Mouse (Mus musculus): ENCODE results near the gene Tdrd9. TPM values are rescaled to one million over a fixed set of nuclear protein-coding genes. Genes with fewer than 3 reads are reported as not detected.
A peak's percentile ranks its signal among the peaks of the same experiment; 100 is the strongest.

Gene Tdrd9
- 0.37 TPM in 1 of 2 replicates, not detected in the other for total RNA-seq (2017)

DNA sequence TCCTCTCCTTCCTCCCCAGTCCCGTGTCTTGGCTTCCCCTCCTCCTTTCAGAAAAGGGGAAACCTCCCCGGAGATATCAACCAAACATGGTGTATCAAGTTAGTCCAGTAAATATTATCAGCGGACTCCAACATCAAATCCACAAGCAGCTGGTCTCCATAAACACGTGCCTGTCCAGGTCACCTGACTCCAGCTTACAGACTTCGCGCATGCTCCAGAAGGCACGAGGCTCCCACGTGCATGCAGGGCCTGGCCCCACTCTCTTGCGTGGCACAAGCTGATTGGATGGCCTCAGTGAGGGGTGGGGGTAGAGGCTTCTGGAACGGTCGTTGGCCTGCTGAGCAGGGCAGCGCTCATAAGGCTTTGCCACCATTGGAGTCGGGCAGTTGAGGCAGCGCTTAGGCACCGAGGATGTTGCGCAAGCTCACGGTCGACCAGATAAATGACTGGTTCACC is at the start of gene Tdrd9:
Gene Tdrd9, plus strand, starts transcription at position 329 of the 456 bp plus-strand sequence.
- ATAC-seq (ENCODE audit: extremely low read depth, insufficient number of reproducible peaks, low FRiP score, poor library complexity, severe bottlenecking) = no peak

DNA sequence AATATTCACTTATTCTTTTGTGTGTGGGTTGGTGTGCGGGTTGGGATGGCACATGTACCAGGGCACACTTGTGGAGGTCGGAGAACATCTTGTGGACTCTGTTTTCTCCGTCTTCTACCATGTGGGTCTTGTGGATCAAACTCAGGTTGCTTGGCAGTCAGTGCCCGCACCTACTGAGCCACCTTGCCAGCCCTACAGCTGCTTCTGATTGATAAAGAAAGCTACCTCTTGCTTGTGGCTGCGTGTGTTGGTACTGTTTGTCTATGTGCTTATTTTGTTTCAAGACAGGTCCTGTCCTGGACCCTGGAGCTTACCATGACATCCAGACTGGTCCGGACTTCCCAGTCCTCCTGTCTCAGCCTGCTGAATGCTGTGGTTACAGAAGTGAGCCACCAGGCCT is 48.2 kb upstream of the Tdrd9 start:
- no peak for ATAC-seq (ENCODE audit: extremely low read depth, insufficient number of reproducible peaks, low FRiP score, poor library complexity, severe bottlenecking)

DNA sequence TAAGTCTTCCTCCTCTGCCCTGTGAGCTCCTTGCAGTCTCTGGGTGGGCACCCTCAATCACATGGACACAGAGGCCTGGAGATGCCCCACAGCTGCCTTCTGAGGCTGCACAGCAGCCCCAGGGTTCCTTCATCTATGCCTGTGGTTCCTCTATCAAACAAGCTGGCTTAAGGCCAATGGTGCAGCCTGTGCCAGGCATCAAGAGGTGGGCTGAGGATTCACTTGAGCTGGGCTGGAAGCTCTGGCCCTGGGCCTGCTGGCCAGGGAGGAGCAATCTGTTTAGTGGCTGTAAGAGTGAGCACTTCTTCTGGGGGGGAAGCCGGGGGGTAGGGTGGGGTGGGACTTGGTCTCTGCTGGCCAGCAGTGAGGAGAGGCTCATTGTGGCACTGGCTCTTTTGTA is 44.0 kb upstream of the Tdrd9 start:
- no peak for ATAC-seq (ENCODE audit: extremely low read depth, insufficient number of reproducible peaks, low FRiP score, poor library complexity, severe bottlenecking)

DNA sequence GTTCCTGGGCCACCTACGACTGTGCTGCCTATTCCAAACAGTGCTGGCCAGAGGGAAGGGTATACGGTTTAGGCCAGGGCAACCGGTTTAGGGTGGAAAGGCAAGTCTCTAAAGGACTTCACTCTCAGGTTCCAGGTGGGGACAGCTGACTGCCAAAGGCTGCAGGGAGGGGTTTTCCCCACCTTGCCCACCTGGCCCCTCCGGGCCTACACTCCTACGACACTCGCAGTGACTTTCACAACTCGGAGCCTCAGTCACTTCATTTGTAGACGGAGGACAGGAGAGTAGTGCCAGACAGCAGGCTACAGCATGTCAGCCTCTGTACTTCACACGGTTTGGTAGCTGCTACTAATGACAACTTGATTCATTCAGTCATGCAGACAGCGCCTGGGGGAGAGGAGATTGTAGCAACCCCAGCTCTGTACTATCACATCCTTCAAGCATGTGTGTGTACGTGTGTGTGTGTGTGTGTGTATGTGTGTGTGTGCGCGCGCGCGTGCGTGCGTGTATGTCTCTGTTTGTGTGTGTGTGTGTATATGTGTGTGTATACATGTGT is 42.9 kb upstream of the Tdrd9 start:
- no peak for ATAC-seq (ENCODE audit: extremely low read depth, insufficient number of reproducible peaks, low FRiP score, poor library complexity, severe bottlenecking)

DNA sequence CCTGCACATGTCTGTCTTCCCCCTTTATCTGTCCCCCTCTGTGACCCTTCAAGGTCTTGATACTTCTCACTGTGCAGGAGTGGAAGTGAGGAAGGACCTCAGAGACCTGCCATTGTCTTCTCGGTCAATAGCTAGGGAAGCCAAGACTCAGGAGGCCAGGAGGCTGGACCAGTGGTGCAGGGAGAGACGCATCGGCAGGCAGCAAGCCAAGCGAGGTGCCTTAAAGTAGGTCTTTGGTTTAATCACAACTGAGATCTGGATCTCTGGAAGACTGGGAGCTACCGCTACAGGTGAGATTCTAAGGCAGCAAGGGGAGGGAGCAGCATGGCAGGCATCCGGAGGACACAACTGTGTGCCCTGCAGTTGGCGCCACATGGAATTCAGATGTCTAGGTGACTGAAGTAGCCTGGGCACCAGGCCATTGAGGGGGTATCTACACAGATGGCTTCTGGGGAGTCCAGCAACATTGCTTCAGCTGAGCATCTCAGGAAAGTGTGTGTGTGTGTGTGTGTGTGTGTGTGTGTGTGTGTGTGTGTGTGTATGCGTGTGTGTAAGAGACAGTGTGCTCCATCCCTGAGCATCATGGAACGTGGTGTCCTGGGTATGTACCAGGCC is 39.8 kb upstream of the Tdrd9 start:
- ATAC-seq (ENCODE audit: extremely low read depth, insufficient number of reproducible peaks, low FRiP score, poor library complexity, severe bottlenecking) = no peak

DNA sequence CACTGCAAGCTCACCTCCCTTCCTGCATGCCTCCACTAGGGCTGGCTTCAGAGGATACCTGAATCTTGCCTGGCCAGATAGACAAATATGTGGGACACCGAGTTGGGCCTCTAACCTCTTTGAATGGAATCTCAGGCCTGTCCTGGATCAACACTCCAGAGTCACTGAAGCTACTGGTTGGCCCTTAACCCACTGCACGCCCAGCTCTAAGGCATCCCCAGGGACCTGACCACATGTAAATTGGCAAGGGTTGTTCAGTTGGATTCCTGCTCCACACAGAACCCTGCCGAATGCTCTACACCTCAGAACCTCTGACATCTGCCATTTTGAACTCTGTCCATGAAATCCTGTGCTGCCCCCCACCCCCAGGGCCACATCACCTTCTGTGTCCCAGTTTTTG is 38.8 kb upstream of the Tdrd9 start:
- ATAC-seq (ENCODE audit: extremely low read depth, insufficient number of reproducible peaks, low FRiP score, poor library complexity, severe bottlenecking) = 0 out of 2 replicates have a peak, but pooled peaks have one; percentile 4

DNA sequence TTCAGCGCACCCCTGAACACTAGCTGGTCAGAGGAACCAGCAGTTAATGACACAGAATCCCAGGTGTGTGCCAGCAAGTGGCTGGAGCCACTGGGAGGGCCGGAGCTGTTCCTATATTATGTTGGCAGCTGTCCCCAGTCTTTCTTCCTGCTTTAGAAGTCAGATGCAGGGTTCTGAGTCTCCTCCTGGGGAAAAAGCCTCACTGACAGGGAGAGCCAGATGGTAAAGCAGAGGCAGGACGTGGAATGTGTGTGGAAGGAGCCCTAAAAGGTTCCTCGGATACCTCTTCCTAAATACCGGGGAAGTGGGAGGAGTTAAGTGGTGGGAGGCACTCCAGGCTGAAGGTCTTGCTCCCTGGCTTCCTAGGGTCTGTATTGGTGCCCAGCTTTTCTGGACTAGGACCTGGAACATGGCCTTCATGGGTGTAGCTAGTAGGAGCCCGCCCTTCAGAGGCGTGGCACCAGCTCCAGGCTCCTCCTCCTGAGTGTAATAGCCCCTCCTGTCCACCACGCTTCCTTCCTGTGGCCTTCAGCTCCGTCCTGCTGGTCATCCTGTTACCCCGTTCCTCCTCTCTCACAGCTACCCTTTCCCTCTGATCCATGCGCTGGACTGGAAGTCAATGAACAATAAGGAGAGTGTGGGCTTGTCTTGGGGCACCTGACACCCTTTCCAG is 38.2 kb upstream of the Tdrd9 start:
- ATAC-seq (ENCODE audit: extremely low read depth, insufficient number of reproducible peaks, low FRiP score, poor library complexity, severe bottlenecking) = peak; percentile 28; the same call in 1 of the 2 replicates

DNA sequence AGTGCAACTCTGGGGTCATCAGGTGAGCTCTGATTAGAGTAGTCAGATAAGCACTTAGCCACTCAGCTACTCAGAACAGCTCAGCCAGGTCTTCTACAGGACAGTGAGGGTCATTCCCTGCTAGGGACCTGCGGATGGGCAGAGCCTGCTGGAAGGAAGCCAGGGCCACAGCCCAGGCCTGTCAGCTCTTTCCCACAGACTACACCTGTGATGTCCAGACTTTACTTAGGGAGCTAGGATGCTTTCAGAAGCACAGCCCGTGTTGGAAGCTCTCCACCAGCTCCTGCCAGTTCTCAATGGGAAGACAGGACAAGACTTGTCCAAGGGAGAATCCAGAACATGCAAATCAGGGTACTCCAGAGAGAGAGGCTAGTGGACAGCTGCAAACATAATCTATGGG is 37.4 kb upstream of the Tdrd9 start:
- no peak for ATAC-seq (ENCODE audit: extremely low read depth, insufficient number of reproducible peaks, low FRiP score, poor library complexity, severe bottlenecking)

DNA sequence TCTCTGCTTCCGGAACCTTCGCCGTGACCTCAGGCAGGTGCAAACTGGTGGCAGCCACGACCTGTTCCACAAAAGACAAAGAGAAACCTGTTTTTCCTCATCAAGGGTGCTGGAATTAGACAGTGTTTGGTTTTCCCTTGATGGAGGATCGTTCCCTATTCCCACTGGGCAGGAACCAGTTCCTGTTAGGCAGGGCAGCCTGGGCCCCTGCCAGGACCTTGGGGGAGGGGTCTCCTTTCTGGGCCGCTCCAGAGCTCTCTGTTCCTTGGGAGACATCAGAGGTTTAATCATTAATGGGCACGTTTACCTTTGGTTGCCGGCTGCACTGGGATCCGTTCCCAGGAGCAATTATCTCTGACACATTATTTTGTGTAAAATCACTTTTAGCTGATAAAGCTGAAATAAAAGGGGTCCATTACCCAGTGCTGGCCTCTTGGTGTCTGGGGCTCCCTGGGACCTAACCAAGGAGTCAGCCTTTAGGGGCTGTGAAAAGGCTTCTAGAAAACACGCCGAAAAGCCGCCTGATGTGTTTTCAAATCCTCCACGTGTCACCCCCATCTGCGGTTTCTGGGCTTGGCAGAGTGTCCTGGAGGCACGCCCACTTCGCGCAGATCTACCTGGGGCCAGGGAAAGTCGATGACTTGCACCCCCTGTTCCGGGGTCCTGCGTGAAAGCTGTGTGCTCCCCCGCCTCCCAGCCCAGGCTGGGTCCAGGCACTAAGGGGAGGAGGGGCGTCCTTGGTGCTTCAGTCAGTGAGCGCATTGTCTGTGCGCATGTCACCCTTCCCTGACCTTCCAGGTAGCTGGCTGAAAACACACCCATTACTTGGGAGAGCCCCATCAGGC is 34.4 kb upstream of the Tdrd9 start:
- ATAC-seq (ENCODE audit: extremely low read depth, insufficient number of reproducible peaks, low FRiP score, poor library complexity, severe bottlenecking) = no peak

DNA sequence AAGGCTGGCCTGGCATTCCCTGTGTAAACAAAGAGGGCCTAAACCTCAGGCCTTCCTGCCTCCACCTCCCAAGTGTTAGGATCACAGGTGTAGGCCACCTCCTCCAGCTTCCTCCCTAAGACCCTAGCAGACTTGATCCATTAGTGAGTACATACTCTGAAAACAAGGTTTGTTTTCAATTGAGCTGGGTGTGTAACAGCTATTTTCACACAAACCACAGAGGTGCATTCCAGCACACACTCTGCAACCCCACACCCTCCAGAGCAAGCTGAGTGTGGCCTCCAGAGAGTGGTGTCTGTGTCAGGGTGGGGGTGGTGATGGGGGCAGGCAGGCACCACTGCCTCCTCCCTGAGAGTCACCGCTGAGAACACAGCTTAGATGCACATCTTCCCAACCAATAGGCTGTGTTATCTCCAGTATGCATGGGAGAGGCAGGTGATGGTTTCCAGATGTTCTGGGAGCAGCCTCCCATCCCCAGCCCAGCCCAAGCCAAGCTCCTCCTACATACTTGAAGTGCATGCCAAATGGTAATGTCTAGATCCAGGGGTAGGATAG is 32.7 kb upstream of the Tdrd9 start:
- ATAC-seq (ENCODE audit: extremely low read depth, insufficient number of reproducible peaks, low FRiP score, poor library complexity, severe bottlenecking) = no peak

DNA sequence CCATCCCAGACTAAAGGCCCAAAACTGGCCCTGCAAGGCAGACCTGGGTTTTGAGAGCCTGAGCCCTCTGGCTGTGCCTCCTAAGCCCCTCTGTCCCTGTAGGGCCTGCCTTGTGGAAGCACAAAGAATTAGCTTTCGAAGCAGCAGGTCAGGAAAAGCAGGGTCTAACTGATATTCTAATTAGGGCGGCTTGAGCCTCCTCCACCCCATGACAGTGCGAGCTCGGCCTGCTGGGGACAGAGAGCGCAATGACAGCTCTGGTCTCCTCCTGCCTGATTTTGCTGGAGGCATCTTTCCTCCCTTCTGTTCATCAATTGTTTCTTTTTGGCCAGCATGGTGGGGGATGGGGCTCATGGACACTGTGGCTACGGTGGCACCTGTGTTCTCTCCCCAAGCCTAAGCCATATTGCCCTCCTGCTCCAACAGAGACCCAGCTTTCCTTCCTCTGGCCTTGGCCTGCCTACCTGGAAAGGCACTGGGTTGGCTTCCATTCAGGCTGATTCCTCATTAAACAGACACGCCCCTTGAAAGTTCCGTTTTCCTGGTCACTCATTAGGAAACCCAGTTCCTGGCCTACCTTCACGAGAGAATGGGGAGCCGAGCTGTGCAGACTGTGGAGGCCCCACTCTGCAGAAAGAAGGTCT is 27.8 kb upstream of the Tdrd9 start:
- no peak for ATAC-seq (ENCODE audit: extremely low read depth, insufficient number of reproducible peaks, low FRiP score, poor library complexity, severe bottlenecking)

DNA sequence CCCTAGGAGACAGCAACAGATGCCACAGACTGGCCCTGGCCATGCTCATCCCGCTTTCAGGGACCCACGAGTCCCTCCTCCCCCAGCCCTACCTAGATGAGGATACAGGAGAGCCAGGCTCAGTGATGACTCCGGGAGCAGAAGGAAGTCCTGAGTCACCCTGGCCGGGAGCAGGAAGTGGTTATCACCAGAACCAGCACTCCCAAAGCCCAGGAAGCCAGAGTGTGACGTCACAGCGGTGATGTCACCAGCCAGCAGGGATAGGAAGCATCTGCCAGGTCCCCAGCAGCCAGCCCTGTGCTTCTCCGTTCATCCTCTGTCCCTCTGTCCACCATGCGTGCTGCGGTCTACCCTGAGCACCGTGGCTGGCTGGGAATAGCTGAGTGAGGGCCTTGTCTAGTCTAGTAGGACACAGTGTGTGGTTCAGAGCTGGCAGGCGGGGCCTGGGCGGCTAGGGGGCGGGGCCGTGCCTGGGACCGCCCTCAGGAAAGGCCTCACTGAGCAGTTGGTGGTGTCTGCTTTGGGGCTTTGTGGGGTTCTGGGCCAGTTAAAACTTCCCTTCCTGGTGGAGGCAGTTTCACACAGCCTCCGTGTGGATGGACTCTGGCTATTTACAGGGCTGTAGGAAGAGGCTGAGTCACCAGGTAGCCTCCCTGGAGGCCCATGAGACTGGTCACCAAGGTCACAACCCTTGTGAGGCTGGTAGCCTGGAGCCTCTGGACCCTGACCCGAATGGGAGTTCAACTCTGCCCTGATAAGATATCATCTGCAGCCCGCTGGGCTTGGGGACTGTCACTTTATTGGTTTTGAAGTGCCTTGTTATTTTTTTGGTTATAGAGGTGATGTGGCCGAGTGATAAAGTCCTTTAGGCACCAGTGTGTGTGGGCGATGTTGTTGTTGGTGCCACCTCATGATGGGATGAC is 27.0 kb upstream of the Tdrd9 start:
- peak; percentile 25; the same call in 1 of the 2 replicates for ATAC-seq (ENCODE audit: extremely low read depth, insufficient number of reproducible peaks, low FRiP score, poor library complexity, severe bottlenecking)

DNA sequence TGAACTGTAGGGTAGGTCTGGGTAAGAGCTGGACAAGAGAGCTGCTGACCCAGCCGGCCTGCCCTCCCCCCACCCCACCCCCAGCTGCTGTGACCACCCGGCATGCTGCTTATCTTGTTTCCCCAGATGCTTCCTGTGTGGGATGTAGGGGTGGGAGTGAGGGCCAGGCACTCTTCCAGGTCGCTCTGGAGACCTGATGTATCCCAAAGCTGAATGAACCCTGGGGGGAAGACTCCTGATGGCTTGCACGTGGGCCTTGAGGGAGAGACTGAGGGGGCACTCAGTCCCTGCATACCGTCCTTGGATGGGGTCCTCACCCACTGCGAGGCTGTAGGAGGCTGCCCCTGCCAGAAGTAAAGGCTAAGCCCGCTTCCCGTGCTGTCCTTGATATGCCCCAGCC is 26.2 kb upstream of the Tdrd9 start:
- ATAC-seq (ENCODE audit: extremely low read depth, insufficient number of reproducible peaks, low FRiP score, poor library complexity, severe bottlenecking) = no peak

DNA sequence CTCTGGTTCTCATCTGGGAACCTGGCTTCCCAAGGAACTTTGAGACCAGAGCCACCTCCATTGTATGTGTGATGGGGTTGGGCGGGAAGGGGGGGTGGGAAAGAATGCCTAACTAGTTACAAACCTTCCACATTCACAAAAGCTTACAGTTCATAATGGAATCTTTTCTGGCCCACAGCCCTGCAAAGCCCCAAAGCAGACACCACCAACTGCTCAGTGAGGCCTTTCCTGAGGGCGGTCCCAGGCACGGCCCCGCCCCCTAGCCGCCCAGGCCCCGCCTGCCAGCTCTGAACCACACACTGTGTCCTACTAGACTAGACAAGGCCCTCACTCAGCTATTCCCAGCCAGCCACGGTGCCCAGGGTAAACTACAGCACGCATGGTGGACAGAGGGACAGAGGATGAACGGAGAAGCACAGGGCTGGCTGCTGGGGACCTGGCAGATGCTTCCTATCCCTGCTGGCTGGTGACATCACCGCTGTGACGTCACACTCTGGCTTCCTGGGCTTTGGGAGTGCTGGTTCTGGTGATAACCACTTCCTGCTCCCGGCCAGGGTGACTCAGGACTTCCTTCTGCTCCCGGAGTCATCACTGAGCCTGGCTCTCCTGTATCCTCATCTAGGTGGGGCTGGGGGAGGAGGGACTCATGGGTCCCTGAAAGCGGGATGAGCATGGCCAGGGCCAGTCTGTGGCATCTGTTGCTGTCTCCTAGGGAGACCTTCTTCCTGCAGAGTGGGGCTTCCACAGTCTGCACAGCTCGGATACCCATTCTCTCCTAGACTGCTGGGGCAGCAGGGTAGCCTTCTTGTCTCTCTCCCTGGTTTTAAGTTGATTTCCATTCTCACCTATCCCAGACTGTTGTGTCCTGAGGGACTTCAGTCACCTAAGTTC is 25.3 kb upstream of the Tdrd9 start:
- ATAC-seq (ENCODE audit: extremely low read depth, insufficient number of reproducible peaks, low FRiP score, poor library complexity, severe bottlenecking) = peak; percentile 24; the same call in 1 of the 2 replicates

DNA sequence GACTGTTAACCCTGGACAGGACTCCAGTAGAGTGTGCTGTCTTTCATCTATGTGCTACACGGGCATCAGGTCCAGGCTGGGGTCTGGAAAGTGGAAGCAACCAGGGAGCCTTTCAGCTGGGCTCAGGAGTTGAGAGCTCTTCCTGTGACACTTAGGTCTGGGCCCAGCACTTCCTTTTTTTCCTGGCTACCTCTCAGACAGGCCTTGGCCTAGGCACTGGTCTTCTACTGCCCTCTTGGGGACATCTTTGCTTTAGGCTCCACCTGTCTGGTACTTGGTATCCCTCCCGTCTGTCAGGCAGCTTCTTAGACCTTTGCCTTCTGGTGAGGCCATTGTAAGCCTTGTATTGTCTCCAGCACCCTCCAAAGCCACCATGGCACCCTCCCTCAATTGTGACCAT is 24.6 kb upstream of the Tdrd9 start:
- peak; percentile 82 for ATAC-seq (ENCODE audit: extremely low read depth, insufficient number of reproducible peaks, low FRiP score, poor library complexity, severe bottlenecking)

DNA sequence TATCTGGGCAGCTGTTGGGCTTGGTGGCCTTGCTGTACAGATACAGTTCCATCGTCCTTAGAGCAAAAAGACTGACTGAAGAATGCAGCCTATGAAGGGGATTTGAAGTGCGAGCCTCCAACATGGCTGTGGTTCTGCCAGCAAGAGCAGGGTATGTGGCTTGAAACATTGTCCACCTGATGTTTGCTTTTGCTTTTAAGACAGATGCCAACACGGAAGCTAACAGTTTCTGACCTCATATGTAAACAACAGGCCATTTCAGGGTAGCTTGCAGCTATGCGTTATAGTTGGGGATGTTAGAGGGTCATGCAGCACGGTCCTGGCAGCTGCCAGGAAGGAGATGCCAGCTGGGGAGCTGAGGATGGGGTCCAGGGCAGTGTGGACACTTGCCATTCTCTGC is 20.9 kb upstream of the Tdrd9 start:
- no peak for ATAC-seq (ENCODE audit: extremely low read depth, insufficient number of reproducible peaks, low FRiP score, poor library complexity, severe bottlenecking)

DNA sequence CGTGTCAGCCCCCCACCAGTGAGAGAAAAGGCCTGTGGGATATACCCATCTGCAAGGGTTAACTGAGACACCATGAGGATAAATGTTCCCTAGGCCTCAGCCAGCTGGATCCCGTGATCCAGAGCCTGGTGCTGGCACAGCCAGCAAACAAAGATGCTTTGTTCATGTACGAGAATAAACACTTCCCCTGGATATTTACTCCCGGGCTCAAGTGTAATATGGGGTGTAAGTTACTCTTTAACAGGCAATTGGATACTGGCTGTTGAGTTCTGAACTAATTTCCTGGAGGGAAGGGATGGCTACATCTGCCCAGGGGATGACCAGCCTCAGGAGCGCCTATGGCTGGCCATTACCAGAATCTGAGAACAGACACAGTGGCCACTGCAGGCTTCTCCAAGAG is 19.7 kb upstream of the Tdrd9 start:
- no peak for ATAC-seq (ENCODE audit: extremely low read depth, insufficient number of reproducible peaks, low FRiP score, poor library complexity, severe bottlenecking)

Measured in neutrophil, adult 5-6 weeks (primary cell).